Mouse (Mus musculus): Measurements from ENCODE around the gene Gm18596. TPM values are rescaled to one million over a fixed set of nuclear protein-coding genes. Genes with fewer than 3 reads are reported as not detected.
"Not testable (repeated sequence)": the region's sequence is repeated elsewhere in the genome, so short reads cannot be mapped to it uniquely, and the experiment has no call there.

The Gm18596 gene
- polyA plus RNA-seq (2012; rRNA removed): not detected in 2 replicates

DNA sequence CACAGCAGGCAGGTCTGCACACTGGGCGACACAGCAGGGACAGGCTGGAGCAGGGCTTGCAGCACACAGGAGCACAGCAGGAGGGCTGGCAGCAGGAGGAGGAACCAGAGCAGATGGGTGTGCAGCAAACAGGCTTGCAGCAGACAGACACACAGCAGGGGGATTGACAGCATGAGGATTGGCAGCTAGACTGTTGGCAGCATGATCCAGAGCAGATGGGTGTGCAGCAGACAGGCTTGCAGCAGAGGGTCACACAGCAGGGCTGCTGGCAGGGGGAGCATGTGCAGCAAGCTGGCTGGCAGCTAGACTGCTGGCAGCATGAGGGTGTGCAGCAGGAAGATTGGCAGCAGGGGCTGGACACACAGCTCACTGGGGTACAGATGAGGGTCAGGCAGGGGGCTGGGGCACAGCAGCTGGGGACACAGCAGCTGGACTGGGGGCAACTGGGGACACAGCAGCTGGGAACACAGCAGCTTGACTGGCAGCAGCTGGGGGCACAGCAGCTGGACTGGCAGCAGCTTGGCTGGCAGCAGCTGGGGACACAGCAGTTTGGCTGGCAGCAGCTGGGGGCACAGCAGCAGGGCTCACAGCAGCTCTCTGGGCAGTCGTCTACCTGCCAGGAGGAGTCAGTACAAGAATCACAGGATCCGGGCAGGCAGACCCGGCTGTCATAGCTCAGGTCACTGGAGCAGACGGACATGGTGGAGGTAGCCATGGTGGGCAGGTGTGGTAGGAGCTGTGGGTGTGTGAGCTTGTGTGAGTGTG is at the start of gene Gm18596:
Gene Gm18596, minus strand, starts transcription at position 715 of the 765 bp plus-strand sequence.
- not testable (repeated sequence) for H3K27me3 ChIP-seq (ENCODE audit: control insufficient read depth, insufficient read depth, low read length); H3K36me3 ChIP-seq (ENCODE audit: control insufficient read depth, insufficient read depth, low read length); DNase-seq (ENCODE audit: low read depth in 1 of 2, low spot score in 2 of 2); H3K27ac ChIP-seq (ENCODE audit: insufficient read depth, low read length); H3K4me1 ChIP-seq (ENCODE audit: control insufficient read depth, insufficient read depth, insufficient read length); H3K4me3 ChIP-seq (ENCODE audit: extremely low read depth, insufficient read depth, insufficient read length)
- 65% methylated on average over 5 of the region's 5 CpGs for WGBS

DNA sequence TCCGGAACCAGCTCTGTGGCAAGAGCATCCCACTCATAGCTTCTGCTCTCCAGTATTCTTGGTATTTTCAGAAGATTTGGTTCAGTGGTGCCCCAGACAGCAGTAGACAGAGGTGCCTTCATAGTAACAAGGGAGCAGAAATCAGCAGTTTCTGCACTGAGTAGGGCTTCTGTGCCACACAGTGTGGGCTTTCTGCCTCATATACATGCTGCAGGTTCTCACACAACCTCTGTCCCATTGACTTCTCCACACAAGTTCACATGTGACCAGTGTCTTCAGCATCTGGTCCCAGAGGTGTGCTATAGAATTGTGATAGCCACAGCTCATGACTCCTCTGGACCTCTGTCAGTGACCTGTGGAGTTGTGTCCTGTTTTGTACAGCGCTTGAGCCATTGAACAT is 46.2 kb upstream of the Gm18596 start:
- no peaks in the 10 kb centered on the region for H3K36me3 ChIP-seq (ENCODE audit: control insufficient read depth, insufficient read depth, low read length)
- no peaks in the 10 kb centered on the region for H3K27me3 ChIP-seq (ENCODE audit: control insufficient read depth, insufficient read depth, low read length)
- no peak for DNase-seq (ENCODE audit: low read depth in 1 of 2, low spot score in 2 of 2)
- H3K4me3 ChIP-seq (ENCODE audit: extremely low read depth, insufficient read depth, insufficient read length): no peak overlapping the region
- no peaks in the 10 kb centered on the region for H3K4me1 ChIP-seq (ENCODE audit: control insufficient read depth, insufficient read depth, insufficient read length)
- no peak overlapping the region for H3K27ac ChIP-seq (ENCODE audit: insufficient read depth, low read length)
- WGBS: 70% methylated on average over 2 of the region's 2 CpGs
- no peak for TF ChIP-seq CTCF (IDR thresholded peaks at IDR 0.05; ENCODE audit: extremely low read depth, insufficient read depth, insufficient read length, insufficient replicate concordance)
- TF ChIP-seq POLR2A (IDR thresholded peaks at IDR 0.05; ENCODE audit: low read depth, low read length): no peak

DNA sequence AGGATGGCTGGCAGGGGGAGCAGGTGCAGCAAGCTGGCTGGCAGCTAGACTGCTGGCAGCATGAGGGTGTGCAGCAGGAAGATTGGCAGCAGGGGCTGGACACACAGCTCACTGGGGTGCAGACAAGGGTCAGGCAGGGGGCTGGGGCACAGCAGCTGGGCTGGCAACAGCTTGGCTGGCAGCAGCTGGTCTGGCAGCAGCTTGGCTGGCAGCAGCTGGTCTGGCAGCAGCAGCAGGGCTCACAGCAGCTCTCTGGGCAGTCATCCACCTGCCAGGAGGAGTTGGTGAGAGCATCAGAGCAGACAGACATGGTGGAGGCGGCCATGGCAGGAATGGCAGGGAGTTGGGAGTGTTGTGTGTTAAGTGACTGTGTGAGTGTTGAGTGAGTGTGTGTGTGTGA is 45.4 kb upstream of the Gm18596 start, which contains the start of gene Gm7137:
Gene Gm7137, minus strand, starts transcription at position 325 of the 400 bp plus-strand sequence.
- not testable (repeated sequence) for H3K4me1 ChIP-seq (ENCODE audit: control insufficient read depth, insufficient read depth, insufficient read length); DNase-seq (ENCODE audit: low read depth in 1 of 2, low spot score in 2 of 2)
- WGBS: 78% methylated on average over 1 of the region's 1 CpGs

DNA sequence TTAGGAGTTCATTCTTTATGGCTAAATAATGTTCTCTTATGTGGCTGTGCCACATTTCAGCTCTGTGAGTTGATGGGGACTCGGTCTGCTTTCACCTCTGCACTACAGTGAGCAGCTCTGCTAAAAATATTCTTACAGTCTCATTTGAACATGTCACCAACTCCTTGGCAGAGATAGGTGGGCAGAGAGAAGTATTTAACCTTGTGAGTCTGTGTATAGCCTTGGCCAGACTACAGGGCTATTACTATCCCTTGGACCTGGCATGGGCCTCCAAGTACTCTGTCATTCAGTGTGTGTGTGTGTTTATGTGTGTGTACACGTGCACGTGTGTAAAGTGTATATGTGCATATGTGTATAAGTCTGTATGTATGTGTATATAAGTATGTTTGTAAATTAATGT is 41.0 kb upstream of the Gm18596 start:
- DNase-seq (ENCODE audit: low read depth in 1 of 2, low spot score in 2 of 2); H3K27ac ChIP-seq (ENCODE audit: insufficient read depth, low read length); H3K27me3 ChIP-seq (ENCODE audit: control insufficient read depth, insufficient read depth, low read length); H3K4me1 ChIP-seq (ENCODE audit: control insufficient read depth, insufficient read depth, insufficient read length); H3K36me3 ChIP-seq (ENCODE audit: control insufficient read depth, insufficient read depth, low read length); H3K4me3 ChIP-seq (ENCODE audit: extremely low read depth, insufficient read depth, insufficient read length): not testable (repeated sequence)
- WGBS: 96% methylated on average over 2 of the region's 3 CpGs

More for the DNA sequence above, 45.4 kb upstream of the Gm18596 start, which contains the start of gene Gm7137:
- not testable (repeated sequence) for H3K27ac ChIP-seq (ENCODE audit: insufficient read depth, low read length); H3K27me3 ChIP-seq (ENCODE audit: control insufficient read depth, insufficient read depth, low read length); H3K4me3 ChIP-seq (ENCODE audit: extremely low read depth, insufficient read depth, insufficient read length); H3K36me3 ChIP-seq (ENCODE audit: control insufficient read depth, insufficient read depth, low read length)

DNA sequence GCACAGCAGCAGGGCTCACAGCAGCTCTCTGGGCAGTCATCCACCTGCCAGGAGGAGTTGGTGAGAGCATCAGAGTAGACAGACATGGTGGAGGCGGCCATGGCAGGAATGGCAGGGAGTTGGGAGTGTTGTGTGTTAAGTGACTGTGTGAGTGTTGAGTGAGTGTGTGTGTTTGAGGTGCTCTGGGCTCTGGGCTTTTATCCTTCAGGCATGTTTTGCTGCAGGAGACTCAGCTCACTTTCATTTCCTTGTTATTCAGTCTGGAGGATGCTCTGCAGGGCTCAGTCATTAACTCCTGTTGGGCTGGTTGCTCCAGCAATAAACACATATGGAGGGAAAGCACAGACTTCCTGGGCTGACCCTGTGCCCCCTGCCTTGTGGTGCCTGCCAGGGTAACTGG is 40.0 kb upstream of the Gm18596 start, which contains the start of gene Gm3250:
Gene Gm3250, minus strand, starts transcription at position 101 of the 400 bp plus-strand sequence.
- not testable (repeated sequence) for H3K4me1 ChIP-seq (ENCODE audit: control insufficient read depth, insufficient read depth, insufficient read length); H3K27me3 ChIP-seq (ENCODE audit: control insufficient read depth, insufficient read depth, low read length); H3K36me3 ChIP-seq (ENCODE audit: control insufficient read depth, insufficient read depth, low read length); H3K27ac ChIP-seq (ENCODE audit: insufficient read depth, low read length); H3K4me3 ChIP-seq (ENCODE audit: extremely low read depth, insufficient read depth, insufficient read length); DNase-seq (ENCODE audit: low read depth in 1 of 2, low spot score in 2 of 2)
- 40% methylated on average over 1 of the region's 1 CpGs for WGBS

DNA sequence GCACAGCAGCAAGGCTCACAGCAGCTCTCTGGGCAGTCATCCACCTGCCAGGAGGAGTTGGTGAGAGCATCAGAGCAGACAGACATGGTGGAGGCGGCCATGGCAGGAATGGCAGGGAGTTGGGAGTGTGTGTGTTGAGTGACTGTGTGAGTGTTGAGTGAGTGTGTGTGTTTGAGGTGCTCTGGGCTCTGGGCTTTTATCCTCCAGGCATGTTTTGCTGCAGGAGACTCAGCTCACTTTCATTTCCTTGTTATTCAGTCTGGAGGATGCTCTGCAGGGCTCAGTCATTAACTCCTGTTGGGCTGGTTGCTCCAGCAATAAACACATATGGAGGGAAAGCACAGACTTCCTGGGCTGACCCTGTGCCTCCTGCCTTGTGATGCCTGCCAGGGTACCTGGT is 34.4 kb upstream of the Gm18596 start, which contains the start of gene Gm7138:
Gene Gm7138, minus strand, starts transcription at position 101 of the 400 bp plus-strand sequence.
- H3K36me3 ChIP-seq (ENCODE audit: control insufficient read depth, insufficient read depth, low read length); DNase-seq (ENCODE audit: low read depth in 1 of 2, low spot score in 2 of 2): not testable (repeated sequence)
- 63% methylated on average over 1 of the region's 1 CpGs for WGBS

DNA sequence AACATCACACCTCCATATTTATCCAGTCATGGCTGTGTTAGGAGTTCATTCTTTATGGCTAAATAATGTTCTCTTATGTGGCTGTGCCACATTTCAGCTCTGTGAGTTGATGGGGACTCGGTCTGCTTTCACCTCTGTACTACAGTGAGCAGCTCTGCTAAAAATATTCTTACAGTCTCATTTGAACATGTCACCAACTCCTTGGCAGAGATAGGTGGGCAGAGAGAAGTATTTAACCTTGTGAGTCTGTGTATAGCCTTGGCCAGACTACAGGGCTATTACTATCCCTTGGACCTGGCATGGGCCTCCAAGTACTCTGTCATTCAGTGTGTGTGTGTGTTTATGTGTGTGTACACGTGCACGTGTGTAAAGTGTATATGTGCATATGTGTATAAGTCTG is 29.7 kb upstream of the Gm18596 start:
- not testable (repeated sequence) for H3K4me3 ChIP-seq (ENCODE audit: extremely low read depth, insufficient read depth, insufficient read length); H3K27me3 ChIP-seq (ENCODE audit: control insufficient read depth, insufficient read depth, low read length); DNase-seq (ENCODE audit: low read depth in 1 of 2, low spot score in 2 of 2); H3K27ac ChIP-seq (ENCODE audit: insufficient read depth, low read length); H3K36me3 ChIP-seq (ENCODE audit: control insufficient read depth, insufficient read depth, low read length); H3K4me1 ChIP-seq (ENCODE audit: control insufficient read depth, insufficient read depth, insufficient read length)
- WGBS: 63% methylated on average over 3 of the region's 3 CpGs

More for the DNA sequence above, 34.4 kb upstream of the Gm18596 start, which contains the start of gene Gm7138:
- not testable (repeated sequence) for H3K27me3 ChIP-seq (ENCODE audit: control insufficient read depth, insufficient read depth, low read length); H3K4me3 ChIP-seq (ENCODE audit: extremely low read depth, insufficient read depth, insufficient read length); H3K27ac ChIP-seq (ENCODE audit: insufficient read depth, low read length); H3K4me1 ChIP-seq (ENCODE audit: control insufficient read depth, insufficient read depth, insufficient read length)

DNA sequence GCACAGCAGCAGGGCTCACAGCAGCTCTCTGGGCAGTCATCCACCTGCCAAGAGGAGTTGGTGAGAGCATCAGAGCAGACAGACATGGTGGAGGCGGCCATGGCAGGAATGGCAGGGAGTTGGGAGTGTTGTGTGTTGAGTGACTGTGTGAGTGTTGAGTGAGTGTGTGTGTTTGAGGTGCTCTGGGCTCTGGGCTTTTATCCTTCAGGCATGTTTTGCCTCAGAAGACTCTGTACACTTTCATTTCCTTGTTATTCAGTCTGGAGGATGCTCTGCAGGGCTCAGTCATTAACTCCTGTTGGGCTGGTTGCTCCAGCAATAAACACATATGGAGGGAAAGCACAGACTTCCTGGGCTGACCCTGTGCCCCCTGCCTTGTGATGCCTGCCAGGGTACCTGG is 28.8 kb upstream of the Gm18596 start, which contains the start of gene Gm3238:
Gene Gm3238, minus strand, starts transcription at position 101 of the 400 bp plus-strand sequence.
- not testable (repeated sequence) for DNase-seq (ENCODE audit: low read depth in 1 of 2, low spot score in 2 of 2); H3K27me3 ChIP-seq (ENCODE audit: control insufficient read depth, insufficient read depth, low read length); H3K4me3 ChIP-seq (ENCODE audit: extremely low read depth, insufficient read depth, insufficient read length); H3K4me1 ChIP-seq (ENCODE audit: control insufficient read depth, insufficient read depth, insufficient read length); H3K27ac ChIP-seq (ENCODE audit: insufficient read depth, low read length); H3K36me3 ChIP-seq (ENCODE audit: control insufficient read depth, insufficient read depth, low read length)
- 80% methylated on average over 1 of the region's 1 CpGs for WGBS

Data from spleen, adult 2 months (tissue).